Mouse (Mus musculus): Measurements from ENCODE around the gene Tnni3k. TPM values are rescaled to one million over a fixed set of nuclear protein-coding genes. Genes with fewer than 3 reads are reported as not detected.

The Tnni3k gene
- total and polyA plus RNA-seq, 3 experiments = 0.07 TPM; not detected in 2

DNA sequence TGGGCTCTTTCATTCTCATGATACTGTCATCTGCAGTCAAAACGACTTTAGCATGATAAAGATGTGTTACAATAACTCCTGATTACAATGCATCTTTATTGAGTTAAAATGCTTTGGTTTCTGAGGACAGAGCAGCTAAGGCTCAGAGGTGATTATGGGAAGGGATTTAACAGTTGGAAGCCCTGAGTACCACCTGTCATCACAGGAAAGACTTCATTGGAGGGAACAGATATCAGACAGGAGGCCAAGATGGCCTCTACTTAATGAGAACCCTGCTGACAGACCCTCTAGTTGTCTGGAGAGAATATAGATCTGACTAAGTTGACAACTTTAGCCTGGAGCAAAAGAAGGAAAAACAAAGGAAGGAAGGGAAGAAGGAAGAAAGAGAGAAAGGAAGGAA lies 214.1 kb downstream of the Tnni3k start:
- Histone ChIP-seq H3K9me3 (replicated peaks; ENCODE audit: low read length) (peaks cover 2% of the 10 kb centered on the region), H3K36me3 (replicated peaks in 1 of 2; ENCODE audit: control insufficient read depth in 1 of 2, insufficient read depth in 1 of 2, low read length in 1 of 2) (no peaks in the 10 kb centered on the region), H3K9ac (ENCODE audit: insufficient read depth, low read depth) (no peak overlapping the region), H3K4me2 (ENCODE audit: insufficient read depth, low read depth, poor library complexity, severe bottlenecking) (no peak overlapping the region), H3K4me3 (replicated peaks in 1 of 3; ENCODE audit: low read depth in 2 of 3, low read length in 2 of 3, poor library complexity in 1 of 3) (no peak overlapping the region), H3K27ac (ENCODE audit: insufficient read depth, low read depth) (no peak overlapping the region), H3K79me2 (replicated peaks; ENCODE audit: control insufficient read depth, extremely low read depth, insufficient read depth, poor library complexity, severe bottlenecking) (no peaks in the 10 kb centered on the region), H3K4me1 (ENCODE audit: control insufficient read depth in 1 of 2, insufficient read depth in 2 of 2) (peaks cover 0 to 41% of the 10 kb centered on the region in 2 experiments; a peak in 2 of 4 replicates), H3K27me3 (replicated peaks) (no peaks in the 10 kb centered on the region)
- dilution Hi-C loops (cut with MboI; ENCODE audit: extremely low pct_ligation_motif_present, extremely low pct_unique_long_range_greater_than_20kb, low sequenced_read_pairs) = no loop called here
- TF ChIP-seq HCFC1 (IDR thresholded peaks at IDR 0.05; ENCODE audit: low read depth, low read length) (no peak), CTCF (conservative IDR thresholded peaks at IDR 0.05 in 1 of 2, IDR thresholded peaks at IDR 0.05 in 1 of 2; ENCODE audit: low read depth in 2 of 2, low read length in 2 of 2) (no peak), ZKSCAN1 (IDR thresholded peaks at IDR 0.05; ENCODE audit: borderline replicate concordance, low read depth, low read length) (no peak), NRF1 (IDR thresholded peaks at IDR 0.05; ENCODE audit: low read depth, low read length) (no peak), GABPA (IDR thresholded peaks at IDR 0.05; ENCODE audit: insufficient replicate concordance, low read depth, low read length) (no peak), UBTF (IDR thresholded peaks at IDR 0.05; ENCODE audit: low read depth, low read length) (no peak), ELF1 (IDR thresholded peaks at IDR 0.05; ENCODE audit: low read depth, low read length) (no peak)
- no peak for DNase-seq (ENCODE audit: extremely low read depth)
- in situ Hi-C loops (cut with MboI; ENCODE audit: low pct_ligation_motif_present, low pct_unique_long_range_greater_than_20kb, low sequenced_read_pairs) = no loop called here

DNA sequence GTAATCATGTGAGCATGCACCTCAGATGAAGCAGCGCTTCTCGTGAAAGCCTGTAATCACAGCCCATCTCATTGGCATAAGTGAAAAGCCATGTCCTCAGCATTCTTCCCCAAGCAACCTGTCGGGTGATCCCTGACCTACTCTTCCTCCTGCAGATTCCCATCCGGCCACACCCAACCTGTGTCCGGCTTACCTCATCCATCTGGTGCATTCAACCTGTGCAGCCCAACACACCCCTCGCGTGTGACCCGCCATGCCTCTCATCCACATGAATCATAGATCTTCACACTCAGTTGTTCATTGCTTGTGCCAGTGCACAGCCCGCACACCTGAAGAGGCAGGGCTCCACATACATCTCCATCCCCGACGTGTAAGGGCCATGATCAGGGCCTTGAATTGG lies 217.3 kb downstream of the Tnni3k start:
- Histone ChIP-seq H3K27me3 (replicated peaks) (no peaks in the 10 kb centered on the region), H3K9me3 (replicated peaks; ENCODE audit: low read length) (peaks cover 2% of the 10 kb centered on the region), H3K27ac (ENCODE audit: insufficient read depth, low read depth) (no peak overlapping the region), H3K4me3 (replicated peaks in 1 of 3; ENCODE audit: low read depth in 2 of 3, low read length in 2 of 3, poor library complexity in 1 of 3) (no peak overlapping the region), H3K4me2 (ENCODE audit: insufficient read depth, low read depth, poor library complexity, severe bottlenecking) (no peak overlapping the region), H3K9ac (ENCODE audit: insufficient read depth, low read depth) (no peak overlapping the region), H3K36me3 (replicated peaks in 1 of 2; ENCODE audit: control insufficient read depth in 1 of 2, insufficient read depth in 1 of 2, low read length in 1 of 2) (no peaks in the 10 kb centered on the region), H3K79me2 (replicated peaks; ENCODE audit: control insufficient read depth, extremely low read depth, insufficient read depth, poor library complexity, severe bottlenecking) (no peaks in the 10 kb centered on the region), H3K4me1 (ENCODE audit: control insufficient read depth in 1 of 2, insufficient read depth in 2 of 2) (peaks cover 0 to 45% of the 10 kb centered on the region in 2 experiments; a peak in 2 of 4 replicates)
- in situ Hi-C loops (cut with MboI; ENCODE audit: low pct_ligation_motif_present, low pct_unique_long_range_greater_than_20kb, low sequenced_read_pairs) = no loop called here
- no peak for DNase-seq (ENCODE audit: extremely low read depth)
- TF ChIP-seq MEF2A (IDR thresholded peaks at IDR 0.05; ENCODE audit: borderline replicate concordance, low read depth, low read length) (no peak), BHLHE40 (IDR thresholded peaks at IDR 0.05; ENCODE audit: low read depth, low read length) (no peak), ZKSCAN1 (IDR thresholded peaks at IDR 0.05; ENCODE audit: borderline replicate concordance, low read depth, low read length) (no peak), E2F4 (IDR thresholded peaks at IDR 0.05; ENCODE audit: insufficient replicate concordance, low read depth, low read length) (no peak), ZC3H11A (IDR thresholded peaks at IDR 0.05; ENCODE audit: low read depth, low read length) (no peak), JUN (IDR thresholded peaks at IDR 0.05; ENCODE audit: insufficient read depth, low read depth, low read length) (no peak), ETS1 (conservative IDR thresholded peaks at IDR 0.05; ENCODE audit: low read depth, low read length) (no peak), ZNF384 (IDR thresholded peaks at IDR 0.05; ENCODE audit: low read depth, low read length) (no peak), SMC3 (IDR thresholded peaks at IDR 0.05; ENCODE audit: low read depth, low read length) (no peak)
- dilution Hi-C loops (cut with MboI; ENCODE audit: extremely low pct_ligation_motif_present, extremely low pct_unique_long_range_greater_than_20kb, low sequenced_read_pairs) = no loop called here
